Mouse (Mus musculus) G1E (cell line): ENCODE results near the gene Rhot1.

Experiments used
- CTCF ChIP-seq: IDR thresholded peaks from 2 replicates; pipeline ENCODE4 v1.5.1; 2012; ENCODE audit warnings: low read depth, low read length, inconsistent platforms, mixed read lengths
- TAL1 ChIP-seq: conservative IDR thresholded peaks from 2 replicates; pipeline ENCODE4 v1.6.1; 2012; ENCODE audit warnings: low read depth, low read length, inconsistent platforms, mixed read lengths

- TF ChIP-seq TAL1 (no peak), CTCF (no peak)
These were observed 27.6 kb upstream of the Rhot1 start for GRCm38 (mm10) chr11:80181021-80181749.
